ENCODE assay signal across 8 mouse cellular contexts in genomic region chr8:121203612-121204376, GRCm38 (mm10).
DNase-seq lines count a peak whose midpoint lies in the region; ATAC-seq lines count a peak whose summit lies in the region.

No protein-coding gene starts in this region.

- no peak for ATAC-seq in erythroid progenitor cell, adult 5-6 weeks (replicated peaks; ENCODE audit: low FRiP score, poor library complexity, severe bottlenecking)

- peak; percentile 77 for DNase-seq in Muller cell, postnatal 12 days (ENCODE audit: inconsistent ontology term)
- DNase-seq in cerebellum, adult 18-20 months: peak; percentile 7 to 19
- DNase-seq in frontal cortex, postnatal 10 days (ENCODE audit: low spot score in 2 of 2): peak; percentile 54 to 72
- DNase-seq in left cerebral cortex, postnatal 36 days (ENCODE audit: low spot score in 2 of 2): peak; percentile 19 to 39
- DNase-seq in spleen, postnatal 4 days (ENCODE audit: low spot score in 2 of 2): no peak
- no peak for DNase-seq in embryo, embryonic 9.5 days (ENCODE audit: extremely low spot score)
- DNase-seq in adrenal gland, postnatal 36 days: no peak

- intact Hi-C loops in left cerebral cortex, postnatal 36 days (cut with DNase I): no loop called here

Comparison
In these comparisons a context has a peak if more than half of its experiments do, and no peak if none do; other contexts are left out.
1. DNase-seq: peak in Muller cell, postnatal 12 days (single experiment), cerebellum, adult 18-20 months (2 of 2), frontal cortex, postnatal 10 days (2 of 2) and left cerebral cortex, postnatal 36 days (2 of 2); none in spleen, postnatal 4 days (0 of 2), embryo, embryonic 9.5 days (single experiment) and adrenal gland, postnatal 36 days (0 of 2).